In genomic region chr8:30547820-30548219, GRCm38 (mm10) we compare ENCODE assay signal across 20 mouse cellular contexts.
A peak's percentile ranks its signal among the peaks of the same experiment; 100 is the strongest.
DNase-seq lines count a peak whose midpoint lies in the region; ATAC-seq and TF ChIP-seq lines count a peak whose summit lies in the region.
"Had no signal": no experiment of that assay in that cellular context is flagged by ENCODE, and none has a peak within 500 bp of the region (broad histone marks: within the 10 kb centered on the region; RNA-seq: fewer than 3 reads in every experiment).

No protein-coding gene starts in this region.

- ATAC-seq in hindbrain, embryonic 16.5 days = peak; percentile 84
- ATAC-seq in hindbrain, embryonic 11.5 days (ENCODE audit: low FRiP score) = no peak
- ATAC-seq in midbrain, postnatal 0 days (ENCODE audit: low FRiP score) = no peak
- ATAC-seq in midbrain, embryonic 15.5 days (replicated peaks) = no peak
- ATAC-seq: activated CD4-positive, CD25-positive, alpha-beta regulatory T cell, adult 4 months; midbrain, embryonic 13.5 days had no signal

- H3K27ac ChIP-seq in hindbrain, embryonic 16.5 days (ENCODE audit: low read depth, low read length) = no peak overlapping the region
- H3K27ac ChIP-seq in hindbrain, embryonic 11.5 days (ENCODE audit: low read depth, low read length) = no peak overlapping the region
- H3K27ac ChIP-seq in midbrain, postnatal 0 days (ENCODE audit: low read depth, low read length) = no peak overlapping the region
- H3K27ac ChIP-seq in midbrain, embryonic 15.5 days = no peak overlapping the region
- H3K27ac ChIP-seq: embryonic facial prominence, embryonic 13.5 days; hindbrain, embryonic 15.5 days; limb, embryonic 12.5 days; liver, embryonic 14.5 days; midbrain, embryonic 13.5 days had no signal

- WGBS in hindbrain, embryonic 16.5 days = 4% methylated on average over 2 of the region's 2 CpGs
- WGBS in hindbrain, embryonic 11.5 days = 34% methylated on average over 2 of the region's 2 CpGs
- 10% methylated on average over 2 of the region's 2 CpGs for WGBS in midbrain, postnatal 0 days
- 12% methylated on average over 2 of the region's 2 CpGs for WGBS in midbrain, embryonic 15.5 days

- no peak for TF ChIP-seq CTCF in midbrain, postnatal 0 days (IDR thresholded peaks at IDR 0.05)

- H3K9ac ChIP-seq in hindbrain, embryonic 16.5 days (ENCODE audit: low read depth, low read length) = no peak overlapping the region
- no peak overlapping the region for H3K9ac ChIP-seq in hindbrain, embryonic 11.5 days (ENCODE audit: low read depth, low read length)
- H3K9ac ChIP-seq in midbrain, postnatal 0 days (replicated peaks; ENCODE audit: low read length, poor library complexity, severe bottlenecking) = no peak overlapping the region
- no peak overlapping the region for H3K9ac ChIP-seq in midbrain, embryonic 15.5 days
- H3K9ac ChIP-seq: embryonic facial prominence, embryonic 13.5 days; hindbrain, embryonic 15.5 days; limb, embryonic 12.5 days; liver, embryonic 14.5 days; midbrain, embryonic 13.5 days had no signal

- intact Hi-C loops in heart, postnatal 25 days (cut with DNase I) = no loop called here

- H3K4me1 ChIP-seq in hindbrain, embryonic 16.5 days (ENCODE audit: control insufficient read depth, insufficient read depth, low read depth, low read length) = no peaks in the 10 kb centered on the region
- no peaks in the 10 kb centered on the region for H3K4me1 ChIP-seq in hindbrain, embryonic 11.5 days (replicated peaks; ENCODE audit: control insufficient read depth, insufficient read depth, low read length)
- H3K4me1 ChIP-seq in midbrain, postnatal 0 days (ENCODE audit: insufficient read depth, low read length) = no peaks in the 10 kb centered on the region
- peaks cover 6% of the 10 kb centered on the region; the same call in 1 of the 2 replicates for H3K4me1 ChIP-seq in midbrain, embryonic 15.5 days
- H3K4me1 ChIP-seq: embryonic facial prominence, embryonic 13.5 days; limb, embryonic 12.5 days had no signal

- no peaks in the 10 kb centered on the region for H3K36me3 ChIP-seq in hindbrain, embryonic 16.5 days (ENCODE audit: control insufficient read depth, insufficient read depth, low read length)
- H3K36me3 ChIP-seq in hindbrain, embryonic 11.5 days (ENCODE audit: control insufficient read depth, insufficient read depth, low read length) = no peaks in the 10 kb centered on the region
- H3K36me3 ChIP-seq in midbrain, postnatal 0 days (ENCODE audit: insufficient read depth, low read length) = no peaks in the 10 kb centered on the region
- no peaks in the 10 kb centered on the region for H3K36me3 ChIP-seq in midbrain, embryonic 15.5 days (replicated peaks)
- H3K36me3 ChIP-seq: embryonic facial prominence, embryonic 13.5 days; G1E; hindbrain, embryonic 15.5 days; limb, embryonic 12.5 days; midbrain, embryonic 13.5 days had no signal

- H3K9me3 ChIP-seq in hindbrain, embryonic 16.5 days (ENCODE audit: control insufficient read depth, low read length) = no peaks in the 10 kb centered on the region
- H3K9me3 ChIP-seq in hindbrain, embryonic 11.5 days (ENCODE audit: control insufficient read depth, low read length) = no peaks in the 10 kb centered on the region
- no peaks in the 10 kb centered on the region for H3K9me3 ChIP-seq in midbrain, postnatal 0 days (ENCODE audit: low read length)
- H3K9me3 ChIP-seq in midbrain, embryonic 15.5 days = no peaks in the 10 kb centered on the region
- H3K9me3 ChIP-seq: embryonic facial prominence, embryonic 13.5 days; hindbrain, embryonic 15.5 days; limb, embryonic 12.5 days; midbrain, embryonic 13.5 days had no signal

- no peaks in the 10 kb centered on the region for H3K27me3 ChIP-seq in hindbrain, embryonic 16.5 days (replicated peaks; ENCODE audit: control insufficient read depth, insufficient read depth, low read length)
- H3K27me3 ChIP-seq in hindbrain, embryonic 11.5 days (ENCODE audit: control insufficient read depth, insufficient read depth, low read length) = no peaks in the 10 kb centered on the region
- H3K27me3 ChIP-seq in midbrain, postnatal 0 days (ENCODE audit: insufficient read depth, low read length) = no peaks in the 10 kb centered on the region
- no peaks in the 10 kb centered on the region for H3K27me3 ChIP-seq in midbrain, embryonic 15.5 days (replicated peaks)
- H3K27me3 ChIP-seq: embryonic facial prominence, embryonic 13.5 days; hindbrain, embryonic 15.5 days; limb, embryonic 12.5 days; midbrain, embryonic 13.5 days had no signal

- H3K4me2 ChIP-seq in hindbrain, embryonic 16.5 days (ENCODE audit: low read length) = no peak overlapping the region
- no peak overlapping the region for H3K4me2 ChIP-seq in hindbrain, embryonic 11.5 days (replicated peaks; ENCODE audit: low read depth, low read length)
- no peak overlapping the region for H3K4me2 ChIP-seq in midbrain, postnatal 0 days (ENCODE audit: low read depth, low read length, poor library complexity, severe bottlenecking)
- no peak overlapping the region for H3K4me2 ChIP-seq in midbrain, embryonic 15.5 days
- H3K4me2 ChIP-seq: embryonic facial prominence, embryonic 13.5 days; hindbrain, embryonic 15.5 days; limb, embryonic 12.5 days; midbrain, embryonic 13.5 days had no signal

- H3K4me3 ChIP-seq in hindbrain, embryonic 16.5 days (ENCODE audit: low read length) = no peak overlapping the region
- no peak overlapping the region for H3K4me3 ChIP-seq in hindbrain, embryonic 11.5 days (ENCODE audit: low read depth, low read length)
- no peak overlapping the region for H3K4me3 ChIP-seq in midbrain, postnatal 0 days (ENCODE audit: low read depth, low read length)
- no peak overlapping the region for H3K4me3 ChIP-seq in midbrain, embryonic 15.5 days
- H3K4me3 ChIP-seq: embryonic facial prominence, embryonic 13.5 days; hindbrain, embryonic 15.5 days; limb, embryonic 12.5 days; midbrain, embryonic 13.5 days had no signal

- DNase-seq in cerebellum, postnatal 14 days = peak; percentile 67 to 68
- no peak for DNase-seq in cerebellum, adult 8-10 months
- no peak for DNase-seq in hindbrain, embryonic 11.5 days (ENCODE audit: low spot score)
- DNase-seq in midbrain, postnatal 0 days (ENCODE audit: low spot score) = peak; percentile 81
- no peak for DNase-seq in heart, postnatal 25 days (ENCODE audit: low spot score)
- DNase-seq in gastrocnemius, adult 8-10 months (ENCODE audit: low spot score in 2 of 2) = no peak
- DNase-seq: adrenal gland, postnatal 25 days; cerebellum, adult 18-20 months; kidney, adult 11 months; retina, postnatal 1 day; thymus, adult 2 months had no signal

Comparison
In these comparisons a context has a peak if more than half of its experiments do, and no peak if none do; other contexts are left out.
1. DNase-seq: peak in cerebellum, postnatal 14 days (2 of 2) and midbrain, postnatal 0 days (single experiment); none in cerebellum, adult 8-10 months (single experiment), hindbrain, embryonic 11.5 days (single experiment), heart, postnatal 25 days (single experiment) and gastrocnemius, adult 8-10 months (0 of 2).